Mouse (Mus musculus) heart, postnatal 25 days (tissue): ENCODE data around the gene Cttnbp2. TPM values are rescaled to one million over a fixed set of nuclear protein-coding genes. Genes with fewer than 3 reads are reported as not detected.

Source experiments
- DNase-seq: peaks from one replicate; pipeline ENCODE4 v3.0.0; 2022; ENCODE audit warnings: low spot score
- intact Hi-C: fragments of 180-260 bp; cut with DNase I; formaldehyde crosslinking; loops from one replicate; pipeline ENCODE4 v1.15.1; 2025
- total RNA-seq, 2 experiments: library from RNA; stranded (reverse); gene quantifications; 2 replicates each; pipeline ENCODE4 v1.2.3; 2021

The Cttnbp2 gene
- total RNA-seq: 1 to 10 TPM; 2.8 to 3.0 TPM

DNA sequence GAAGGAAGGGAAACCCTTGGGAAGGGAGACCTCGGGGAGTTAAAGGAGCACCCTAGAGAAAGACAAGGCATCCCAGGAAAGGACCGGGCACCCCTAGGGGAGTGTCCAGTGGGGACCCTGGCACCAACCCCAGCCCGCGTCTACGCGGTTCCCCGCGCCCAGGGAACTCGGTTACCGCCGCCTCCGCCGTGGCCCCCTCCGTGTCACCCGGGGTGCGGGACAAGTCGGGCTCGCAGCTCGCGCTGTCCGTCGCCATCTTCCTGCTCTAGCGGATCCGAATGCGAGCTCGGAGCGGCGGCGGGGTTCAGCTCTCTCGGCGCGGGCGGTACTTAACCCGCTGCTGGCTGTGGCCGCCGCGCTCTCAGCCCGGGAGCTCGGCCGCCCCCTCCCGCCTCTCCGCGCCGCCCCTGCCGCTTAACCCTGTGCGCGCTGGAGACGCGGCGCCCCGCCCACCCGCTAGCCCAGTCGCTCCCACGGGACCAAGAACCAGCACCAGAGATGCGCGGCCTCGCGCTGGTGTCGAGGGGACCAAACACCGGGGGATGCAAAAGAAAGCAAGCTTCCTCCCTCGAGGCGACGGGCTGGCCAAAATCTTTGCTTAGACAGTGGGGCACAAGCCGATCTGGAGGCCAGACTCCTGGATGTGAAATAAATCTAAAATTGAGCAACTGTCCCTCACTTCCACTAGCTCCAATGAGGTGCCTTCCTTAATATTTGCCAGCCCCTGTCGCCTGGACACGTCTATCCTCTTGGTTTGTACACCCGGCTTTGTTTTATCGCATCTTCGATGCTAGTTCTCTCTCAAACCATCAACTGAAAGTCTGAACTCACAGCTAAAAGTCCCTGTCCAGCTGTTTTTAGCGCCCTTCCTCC is at the start of gene Cttnbp2:
Cttnbp2 (minus strand) TSS at position 364 of the 873 bp plus-strand sequence.
- intact Hi-C loops: loop anchor here (10.0 kb wide), 1 partner anchor 100 kb away; no protein-coding TSS in a partner anchor
- peak; percentile 29 for DNase-seq

DNA sequence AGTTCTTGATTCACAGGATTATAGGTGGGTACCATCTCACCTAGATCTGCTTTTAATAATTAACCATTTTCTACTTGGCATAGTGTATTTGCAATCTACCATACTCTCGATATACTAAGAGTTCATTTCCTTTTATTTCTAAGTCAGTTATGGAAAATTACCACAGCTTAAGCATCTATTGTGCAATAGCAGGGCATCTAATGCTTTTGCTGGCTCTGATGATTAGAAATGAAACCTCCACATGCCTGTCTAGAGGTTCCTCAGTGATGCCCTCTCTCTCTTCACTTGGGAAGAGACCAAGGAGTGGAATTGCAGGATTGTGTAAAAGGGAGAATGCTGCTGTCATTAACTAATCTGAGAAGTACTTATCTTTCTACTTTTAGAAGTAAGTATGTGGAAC is 44.4 kb upstream of the Cttnbp2 start:
- intact Hi-C loops: no loop called here
- no peak for DNase-seq

DNA sequence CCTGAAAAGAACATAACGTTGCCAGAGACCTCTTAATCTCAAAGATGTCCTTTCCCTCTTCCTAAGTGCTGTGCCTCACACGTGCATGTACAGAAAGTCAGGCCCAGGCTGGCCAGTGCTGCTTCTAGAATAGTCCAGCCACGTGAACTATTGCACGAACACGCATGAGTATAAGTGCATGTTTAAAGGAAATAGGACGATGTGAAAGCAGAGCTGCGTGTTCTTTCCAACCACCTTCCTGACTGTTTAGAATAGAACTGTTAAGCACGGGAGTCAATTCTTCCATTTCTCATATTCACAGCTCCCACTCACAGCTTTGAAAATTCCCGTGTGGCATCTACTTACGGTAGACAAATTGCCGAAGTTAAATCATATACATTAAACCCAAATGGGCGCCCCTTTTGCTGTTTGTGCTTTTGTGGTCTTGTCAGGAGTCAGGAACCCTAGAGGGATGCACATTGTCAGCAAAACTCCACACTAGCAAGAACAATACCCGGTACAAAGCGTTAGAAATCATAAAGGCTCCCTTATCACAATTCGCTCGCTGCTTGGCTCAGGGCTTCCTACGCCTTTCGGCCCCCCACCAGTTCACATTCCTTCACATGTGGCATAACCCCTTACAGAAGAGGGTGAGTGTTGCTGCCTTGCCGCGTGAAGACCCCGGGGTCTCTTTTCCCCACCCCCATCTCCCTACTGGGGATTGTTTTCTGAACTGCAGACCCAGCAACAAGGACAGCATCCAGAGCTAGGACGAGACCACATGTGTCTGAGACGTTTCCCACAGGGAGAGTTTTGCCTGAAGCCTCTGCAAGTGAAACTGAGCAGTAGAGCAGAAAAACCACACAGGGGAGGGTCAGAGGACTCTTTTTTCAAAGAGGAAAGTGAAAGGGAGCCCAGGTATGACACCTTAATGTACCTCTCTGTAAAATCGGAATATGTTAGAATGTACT is 33.1 kb upstream of the Cttnbp2 start:
- DNase-seq: no peak
- intact Hi-C loops: no loop called here

DNA sequence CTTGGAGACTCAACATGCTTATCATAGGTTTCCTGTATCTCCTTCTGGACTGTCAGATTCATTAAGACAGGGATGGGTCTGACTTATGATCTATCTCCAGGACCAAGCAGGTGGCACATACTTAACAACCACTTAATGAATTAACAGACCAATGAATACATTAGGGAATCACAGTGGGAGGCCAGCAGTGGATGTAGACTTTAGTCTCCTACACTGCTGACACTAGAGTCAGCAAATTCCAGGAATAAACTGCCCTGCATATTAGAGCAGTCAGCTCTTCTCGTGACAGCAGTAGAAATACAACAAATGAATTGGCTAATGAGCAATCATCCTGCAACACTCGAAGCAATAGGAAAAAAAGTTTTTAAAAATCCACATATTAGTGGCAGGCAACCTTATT is 29.2 kb upstream of the Cttnbp2 start:
- intact Hi-C loops: no loop called here
- DNase-seq: no peak

DNA sequence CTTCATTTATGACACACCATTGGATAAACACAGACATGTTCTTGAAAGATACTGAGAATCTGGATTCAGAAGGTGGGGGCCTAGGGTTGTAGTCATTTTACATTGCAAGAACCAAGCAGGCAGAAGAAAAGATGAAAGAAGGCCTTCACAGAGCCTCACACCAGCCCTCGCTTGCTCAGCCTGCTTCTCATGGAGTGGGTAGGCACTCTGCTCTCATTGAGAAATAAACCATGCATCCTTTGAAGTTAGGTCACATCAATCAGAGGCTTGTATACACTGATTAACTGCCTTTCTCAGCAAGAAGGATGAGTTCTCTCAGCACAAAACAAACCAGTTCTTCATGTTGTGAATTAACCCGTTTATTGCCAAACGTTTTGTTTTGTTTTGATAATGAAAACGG is 25.8 kb upstream of the Cttnbp2 start:
- intact Hi-C loops: no loop called here
- DNase-seq: no peak

DNA sequence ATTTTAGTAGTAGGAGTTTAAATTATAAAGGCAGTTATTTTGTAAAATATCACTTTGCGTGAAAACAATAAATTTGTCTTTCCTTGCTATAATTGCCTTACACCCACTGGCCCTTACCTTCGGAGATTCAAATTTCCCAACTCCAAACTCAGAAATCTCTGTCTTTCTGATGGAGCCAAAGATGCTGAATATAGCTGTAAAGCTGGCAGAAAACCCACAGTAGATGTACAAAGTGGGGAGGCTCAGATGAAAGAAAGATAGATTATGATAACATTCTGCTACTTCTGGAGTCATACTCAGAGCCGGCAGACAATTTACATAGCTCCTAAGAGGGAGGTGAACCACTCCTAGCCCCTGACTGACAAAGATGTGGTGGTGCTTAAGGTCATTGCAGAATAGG is 15.8 kb upstream of the Cttnbp2 start:
- intact Hi-C loops: no loop called here
- no peak for DNase-seq

DNA sequence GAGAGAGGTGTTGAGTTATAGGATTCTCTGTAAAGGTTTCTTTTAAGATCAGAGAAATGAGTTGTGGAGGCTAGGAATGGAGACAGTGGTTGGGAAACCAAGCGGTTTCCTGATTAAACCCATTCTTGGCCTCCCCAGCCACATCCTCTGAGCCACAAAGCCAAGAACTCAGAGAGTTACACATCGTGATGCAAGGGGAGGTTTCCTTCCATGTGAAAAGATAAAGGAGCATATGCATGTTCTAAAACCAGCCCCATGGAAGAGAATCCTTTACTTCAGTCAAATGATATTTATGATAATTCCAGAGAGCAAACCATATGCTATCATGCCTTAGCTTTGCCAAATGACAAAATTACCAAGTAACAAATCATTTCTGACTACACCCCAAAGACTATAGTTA is 3.0 kb upstream of the Cttnbp2 start:
- intact Hi-C loops: loop anchor here (10.0 kb wide), 1 partner anchor 103 kb away; no protein-coding TSS in a partner anchor
- DNase-seq: no peak

DNA sequence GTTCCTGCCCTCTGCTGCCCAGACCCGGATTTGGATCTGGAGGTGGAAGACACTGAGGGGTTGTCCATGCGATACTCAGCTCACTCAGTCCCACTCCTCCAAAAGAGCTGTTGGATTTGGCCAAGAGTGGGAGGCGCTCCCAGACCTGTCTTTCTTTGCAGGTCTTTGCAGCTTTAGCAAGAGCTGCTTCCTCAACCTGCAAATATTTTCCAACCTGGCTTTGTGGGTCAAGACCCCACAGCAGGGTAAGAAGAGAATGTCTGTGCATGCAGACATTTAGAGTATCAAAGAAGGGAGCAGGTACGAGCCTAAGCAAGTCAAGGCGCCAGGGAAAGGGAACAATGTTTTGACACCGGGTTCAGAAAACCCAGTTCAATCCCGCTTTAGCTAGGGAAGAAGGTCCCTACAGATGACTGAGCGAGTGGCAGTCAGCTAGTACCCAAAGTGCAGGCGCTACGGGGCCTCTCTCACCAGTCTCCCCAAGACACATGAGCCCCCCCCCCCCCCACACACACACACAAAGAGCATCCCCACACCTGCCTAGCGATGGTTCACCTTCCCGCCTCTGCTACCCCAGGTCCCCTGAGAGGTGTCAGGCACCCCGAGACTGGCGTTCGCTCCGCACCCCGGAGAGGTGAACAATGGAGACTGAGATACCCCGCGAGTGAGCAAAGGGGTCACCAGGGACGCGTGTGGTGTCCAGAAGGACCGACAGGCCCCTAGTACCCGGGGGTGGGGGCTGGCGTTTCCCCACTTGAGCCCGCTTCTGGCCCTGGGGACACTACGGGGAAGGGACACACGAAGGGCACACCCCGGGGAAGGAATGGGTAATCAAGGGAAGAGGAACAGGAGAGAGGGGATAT is 801 bp downstream of the Cttnbp2 start:
- DNase-seq: no peak
- intact Hi-C loops: loop anchor here (10.0 kb wide), 1 partner anchor 99 kb away; no protein-coding TSS in a partner anchor

DNA sequence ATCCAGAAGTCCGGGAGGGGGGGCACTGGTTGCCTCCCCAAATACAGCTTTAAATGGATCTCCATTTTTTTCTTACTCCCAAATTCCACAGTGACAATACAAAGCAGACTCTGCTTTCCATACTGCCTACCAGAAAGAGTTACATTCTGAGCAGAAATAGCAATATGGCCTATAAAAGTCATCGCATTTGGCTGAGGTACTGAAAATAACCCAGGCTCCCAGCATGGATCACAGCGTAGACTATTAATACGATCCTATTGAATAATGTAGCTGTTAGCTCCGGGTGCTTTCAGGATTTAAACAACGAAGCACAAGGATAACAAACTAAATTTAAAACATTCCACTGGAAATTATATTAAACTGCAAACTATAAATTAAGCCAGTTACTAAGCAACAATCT is 2.8 kb downstream of the Cttnbp2 start:
- no peak for DNase-seq
- intact Hi-C loops: loop anchor here (10.0 kb wide), 1 partner anchor 97 kb away; no protein-coding TSS in a partner anchor

DNA sequence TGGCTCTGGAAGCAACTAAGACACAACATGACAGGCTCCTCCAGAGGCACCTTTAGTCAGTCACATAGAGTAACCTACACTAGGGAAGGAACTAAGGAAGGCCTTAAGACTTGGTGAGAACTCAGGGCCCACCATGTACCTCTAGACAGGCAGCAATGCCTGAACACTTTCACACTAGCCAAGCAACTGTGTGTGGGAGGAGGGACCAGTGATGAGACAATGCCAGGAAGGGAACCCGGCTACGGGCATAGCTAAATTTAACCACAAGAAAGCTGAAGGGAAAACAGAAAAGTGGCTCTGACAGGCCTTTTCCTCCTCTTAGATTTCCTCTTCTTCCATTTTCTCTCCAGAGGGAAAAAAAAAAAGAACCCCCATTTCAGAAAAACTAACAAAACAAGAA is 6.6 kb downstream of the Cttnbp2 start:
- intact Hi-C loops: no loop called here
- no peak for DNase-seq

DNA sequence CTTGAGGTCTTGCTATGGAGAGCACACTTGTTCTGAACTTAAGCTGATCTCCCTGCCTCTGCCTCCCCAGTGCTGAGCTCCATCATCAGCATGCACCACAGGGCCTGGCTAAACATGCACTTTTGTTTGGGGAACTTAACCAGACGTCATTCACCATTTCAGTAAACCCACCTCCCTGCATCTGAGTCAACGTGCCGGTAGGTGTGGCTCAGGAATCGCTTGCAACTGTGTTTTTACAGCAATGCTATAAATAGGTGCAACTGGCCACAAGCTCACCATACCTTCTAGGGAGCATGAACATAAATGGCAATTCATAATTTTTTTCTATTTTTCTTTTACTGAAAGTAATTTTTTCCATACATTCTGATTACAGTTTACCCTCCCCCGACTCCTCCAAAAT is 14.8 kb downstream of the Cttnbp2 start:
- no peak for DNase-seq
- intact Hi-C loops: no loop called here

DNA sequence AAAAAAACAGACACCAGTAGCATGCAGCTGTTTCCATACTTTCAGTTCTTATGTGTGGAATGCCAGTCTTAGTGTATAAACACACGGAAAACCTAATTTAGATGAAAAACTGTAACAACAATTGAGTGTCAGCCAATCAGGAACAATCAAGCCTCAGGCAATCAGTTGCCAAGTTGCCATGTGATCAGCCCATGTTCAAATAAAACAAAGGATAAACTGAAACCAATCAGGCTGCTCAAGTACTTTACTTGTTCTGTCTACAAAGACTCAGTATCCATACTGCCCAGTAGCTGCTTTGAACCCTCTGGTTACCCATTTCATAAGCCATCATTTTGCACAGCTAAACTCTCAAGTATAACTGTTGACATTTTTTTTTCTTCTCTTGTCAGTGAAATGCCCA is 21.7 kb downstream of the Cttnbp2 start:
- no peak for DNase-seq
- intact Hi-C loops: no loop called here

DNA sequence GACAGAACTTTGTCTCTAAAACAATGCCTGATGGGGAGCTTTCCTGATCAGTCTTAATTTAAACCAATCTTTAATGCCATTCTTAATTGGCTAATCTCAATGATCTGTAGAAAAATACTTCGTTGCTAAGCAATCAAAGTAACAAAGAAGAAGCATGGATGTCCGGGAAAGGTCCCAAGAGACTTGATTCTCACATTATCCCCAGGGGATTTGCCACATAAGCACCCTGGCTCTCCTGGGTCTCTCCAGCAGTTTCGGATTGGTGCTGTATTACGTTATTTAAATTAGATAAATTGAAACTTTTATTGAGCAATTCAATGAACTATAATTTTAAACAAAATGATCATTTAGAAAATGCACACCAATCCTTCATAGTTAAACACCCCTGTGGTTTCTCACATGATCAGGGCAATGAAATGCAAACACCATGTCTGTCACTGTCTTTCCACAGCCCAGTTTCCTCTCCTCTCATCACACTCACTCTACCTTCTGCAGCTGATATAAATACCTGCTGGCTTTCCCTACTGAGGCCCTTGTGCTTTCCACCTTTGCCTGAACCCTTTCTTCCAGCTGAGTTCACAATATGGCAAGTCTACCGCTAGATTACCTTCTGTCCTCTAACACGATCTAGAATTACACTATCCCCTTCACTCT is 22.3 kb downstream of the Cttnbp2 start:
- intact Hi-C loops: no loop called here
- DNase-seq: no peak

DNA sequence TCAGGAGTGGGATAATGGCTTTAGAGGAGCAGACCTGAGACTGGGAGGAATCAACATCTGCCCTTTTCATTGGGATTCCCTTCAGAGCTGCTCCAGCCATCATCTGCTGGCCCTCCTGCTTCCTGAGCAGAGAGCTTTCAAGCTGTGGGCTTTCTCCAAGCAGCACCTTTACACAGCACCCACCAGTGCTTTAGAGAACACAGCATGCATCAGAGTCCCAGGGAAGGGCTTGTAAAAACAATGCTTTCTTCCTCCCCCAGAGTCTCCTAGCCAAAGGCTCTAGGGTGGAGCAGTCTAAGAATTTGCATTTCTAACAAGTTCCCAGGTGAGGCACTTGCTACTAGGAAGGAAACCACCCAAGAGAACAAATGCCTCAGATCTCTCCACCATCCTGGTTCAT is 29.6 kb downstream of the Cttnbp2 start:
- no peak for DNase-seq
- intact Hi-C loops: no loop called here

DNA sequence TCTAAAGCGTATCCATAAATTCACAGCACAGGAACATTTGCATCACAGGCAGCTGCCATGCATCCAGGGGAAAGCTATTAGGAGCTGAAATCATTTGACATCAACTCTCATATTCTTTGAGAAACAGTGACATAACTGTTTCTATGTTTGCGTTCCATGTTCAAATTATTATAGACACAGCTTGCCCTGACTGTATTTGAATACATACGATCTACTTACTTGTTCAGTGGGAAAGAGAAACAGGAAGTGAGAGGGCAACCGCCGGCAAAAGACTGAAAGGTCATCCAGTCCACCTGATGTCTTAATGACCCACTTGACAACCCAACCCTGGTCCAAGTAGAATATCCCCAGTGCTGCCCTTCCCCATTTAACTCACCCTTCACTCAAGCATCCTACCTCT is 30.6 kb downstream of the Cttnbp2 start:
- no peak for DNase-seq
- intact Hi-C loops: no loop called here

DNA sequence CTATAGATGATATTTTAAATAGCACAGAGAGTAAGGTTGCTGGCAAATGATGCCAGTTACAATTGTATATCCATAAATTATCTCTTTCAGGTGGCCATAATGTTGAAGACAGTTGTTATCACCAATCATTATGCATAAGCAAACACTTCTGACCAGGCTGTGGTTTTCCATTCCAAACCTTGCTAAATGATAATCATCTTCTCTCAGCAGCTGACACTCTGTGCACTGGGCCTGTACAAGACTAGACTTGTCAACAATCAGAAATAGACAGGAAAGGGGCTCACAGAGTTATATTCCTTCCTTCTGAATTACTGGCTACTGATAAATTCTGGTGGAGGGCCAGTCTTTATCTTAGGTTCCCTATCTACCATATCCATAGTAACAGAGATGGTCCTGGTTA is 32.1 kb downstream of the Cttnbp2 start:
- intact Hi-C loops: no loop called here
- DNase-seq: no peak

DNA sequence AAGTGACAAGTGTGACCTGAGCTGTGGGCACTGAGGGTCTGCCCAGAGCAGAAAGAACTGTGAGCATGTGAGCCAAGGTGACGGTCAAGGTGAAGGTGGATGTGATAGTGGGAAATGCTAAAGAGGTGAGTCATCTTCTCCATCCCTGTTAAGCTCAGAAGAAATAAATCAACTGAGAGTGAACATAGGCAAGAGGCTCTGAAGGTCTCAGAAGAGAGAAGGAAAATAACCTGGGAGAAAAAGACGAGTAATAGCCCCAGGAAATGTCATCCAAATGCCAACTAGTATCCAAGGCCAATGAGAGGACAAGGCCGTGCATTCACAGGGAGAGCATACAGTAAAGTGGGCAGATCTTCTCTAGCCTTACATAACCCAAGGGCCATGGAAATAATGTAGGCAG is 32.9 kb downstream of the Cttnbp2 start:
- DNase-seq: no peak
- intact Hi-C loops: no loop called here

DNA sequence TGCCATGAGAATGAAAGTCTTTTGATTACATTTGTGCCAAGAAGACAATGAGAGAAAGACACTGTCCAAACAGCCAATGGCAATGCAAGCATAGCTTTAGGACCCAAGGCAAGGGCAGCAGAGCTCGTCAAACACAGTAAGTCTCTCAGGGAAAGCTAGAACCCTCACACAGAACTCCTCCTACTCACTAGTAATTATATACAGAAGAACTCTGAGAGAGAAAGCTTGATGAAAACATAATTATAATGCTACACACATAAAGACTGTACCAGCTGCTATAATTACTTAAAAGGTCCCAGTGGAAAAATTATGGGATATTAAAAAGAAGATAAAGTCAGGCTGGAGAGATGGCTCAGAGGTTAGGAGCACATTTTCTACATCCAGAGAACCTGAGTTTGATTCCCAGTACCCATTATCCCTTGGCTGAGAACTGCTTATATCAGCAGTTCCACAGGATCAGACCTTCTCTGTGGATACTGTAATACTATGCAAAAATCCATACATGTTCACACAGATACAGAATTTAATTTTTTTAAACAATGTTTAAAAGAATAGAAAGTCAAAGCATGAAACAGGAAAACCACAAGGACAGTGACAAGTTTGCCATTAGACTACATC is 37.2 kb downstream of the Cttnbp2 start:
- DNase-seq: no peak
- intact Hi-C loops: no loop called here

DNA sequence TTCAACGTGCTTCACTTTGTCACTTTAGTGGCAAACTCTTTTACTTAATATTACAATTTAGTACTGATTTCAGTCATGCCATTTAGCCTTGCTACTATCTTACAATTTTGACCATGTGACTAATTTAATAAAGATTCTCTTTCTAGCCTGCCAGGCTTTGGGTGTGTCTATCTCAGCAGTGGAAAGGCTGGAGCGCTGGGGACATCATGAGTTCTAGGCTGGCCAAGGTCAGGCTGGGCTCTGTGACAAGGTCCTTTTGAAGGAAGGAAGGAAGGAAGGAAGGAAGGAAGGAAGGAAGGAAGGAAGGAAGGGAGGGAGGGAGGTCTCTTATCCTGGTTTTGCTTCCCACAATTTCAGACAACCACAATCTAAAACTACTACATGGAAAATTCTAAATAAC is 39.7 kb downstream of the Cttnbp2 start:
- intact Hi-C loops: no loop called here
- DNase-seq: no peak
